Mouse (Mus musculus): ENCODE measurements at regions not wholly inside any gene's neighbourhood (a gene's known extent, or its start where the extent isn't known, plus 50 kb on each side); places are given as distances from the start of the nearest gene placed in this dataset.

DNA sequence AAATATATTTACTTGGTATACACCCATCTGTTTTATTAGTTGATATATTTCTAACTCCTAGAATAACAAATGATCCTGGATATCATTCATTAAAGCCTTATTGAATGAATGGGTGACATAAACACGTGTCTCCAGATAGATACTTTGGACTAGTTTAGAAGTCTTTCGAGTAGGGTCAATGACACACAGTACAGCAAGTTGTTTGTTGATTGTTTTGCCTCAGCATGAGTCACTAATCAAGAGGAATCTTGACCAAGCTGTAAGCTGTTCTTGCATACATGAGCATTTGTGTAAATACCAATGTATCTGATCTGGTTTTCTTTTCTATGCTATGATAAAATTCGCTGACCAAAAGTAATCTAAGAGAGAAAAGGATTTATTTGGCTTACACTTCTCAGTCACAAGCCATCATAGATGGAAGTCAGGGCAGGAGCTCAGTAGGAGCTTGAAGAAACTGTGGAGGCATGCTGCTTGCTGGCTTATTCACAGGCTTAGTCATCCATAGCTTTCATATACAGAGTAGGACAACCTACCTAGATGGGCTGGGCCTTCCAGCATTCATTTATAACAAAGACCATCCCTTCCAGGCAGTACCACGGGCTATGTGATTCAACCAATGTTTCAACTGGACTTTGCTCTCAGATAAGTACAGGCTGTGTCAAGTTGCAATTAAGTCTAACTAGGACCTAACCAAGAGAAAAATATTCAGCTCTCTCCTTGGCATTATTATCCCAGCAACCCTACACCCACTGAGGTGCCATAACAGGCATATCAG, 192.5 kb downstream of the Rdh14 start:
- H3K27ac ChIP-seq (ENCODE audit: insufficient read depth, low read depth): no peak overlapping the region
- H3K27me3 ChIP-seq (replicated peaks): no peaks in the 10 kb centered on the region
- in situ Hi-C loops (cut with MboI; ENCODE audit: low pct_ligation_motif_present, low pct_unique_long_range_greater_than_20kb, low sequenced_read_pairs): loop anchor here (25.0 kb wide), 1 partner anchor 754 kb away; no protein-coding TSS in a partner anchor
- no peaks in the 10 kb centered on the region for H3K79me2 ChIP-seq (replicated peaks; ENCODE audit: control insufficient read depth, extremely low read depth, insufficient read depth, poor library complexity, severe bottlenecking)
- H3K9ac ChIP-seq (ENCODE audit: insufficient read depth, low read depth): no peak overlapping the region
- H3K9me3 ChIP-seq (replicated peaks; ENCODE audit: low read length): no peaks in the 10 kb centered on the region
- no peak for TF ChIP-seq E2F4 (IDR thresholded peaks at IDR 0.05; ENCODE audit: insufficient replicate concordance, low read depth, low read length)
- TF ChIP-seq JUN (IDR thresholded peaks at IDR 0.05; ENCODE audit: insufficient read depth, low read depth, low read length): no peak
- TF ChIP-seq MAX (IDR thresholded peaks at IDR 0.05; ENCODE audit: low read length): no peak
- TF ChIP-seq ETS1 (conservative IDR thresholded peaks at IDR 0.05; ENCODE audit: low read depth, low read length): no peak
- no peak for TF ChIP-seq ELF1 (IDR thresholded peaks at IDR 0.05; ENCODE audit: low read depth, low read length)
- no peak for TF ChIP-seq BHLHE40 (IDR thresholded peaks at IDR 0.05; ENCODE audit: low read depth, low read length)
- TF ChIP-seq POLR2A (IDR thresholded peaks at IDR 0.05; ENCODE audit: low read depth, low read length): no peak
- no peak for TF ChIP-seq ZC3H11A (IDR thresholded peaks at IDR 0.05; ENCODE audit: low read depth, low read length)
- TF ChIP-seq USF1 (IDR thresholded peaks at IDR 0.05; ENCODE audit: low read depth, low read length): no peak
- no peak for TF ChIP-seq SMC3 (IDR thresholded peaks at IDR 0.05; ENCODE audit: low read depth, low read length)
- TF ChIP-seq CHD1 (IDR thresholded peaks at IDR 0.05; ENCODE audit: low read depth, low read length): no peak
- TF ChIP-seq JUND (conservative IDR thresholded peaks at IDR 0.05; ENCODE audit: low read depth, low read length): no peak
- no peak for TF ChIP-seq CHD2 (IDR thresholded peaks at IDR 0.05; ENCODE audit: low read length)
- no peak for TF ChIP-seq CTCF (conservative IDR thresholded peaks at IDR 0.05 in 1 of 2, IDR thresholded peaks at IDR 0.05 in 1 of 2; ENCODE audit: low read depth in 2 of 2, low read length in 2 of 2)
- TF ChIP-seq ZMIZ1 (IDR thresholded peaks at IDR 0.05; ENCODE audit: low read depth, low read length): no peak
- TF ChIP-seq GABPA (IDR thresholded peaks at IDR 0.05; ENCODE audit: insufficient replicate concordance, low read depth, low read length): no peak
- TF ChIP-seq HCFC1 (IDR thresholded peaks at IDR 0.05; ENCODE audit: low read depth, low read length): no peak
- no peak for TF ChIP-seq ZNF384 (IDR thresholded peaks at IDR 0.05; ENCODE audit: low read depth, low read length)
- no peak for TF ChIP-seq SIN3A (IDR thresholded peaks at IDR 0.05; ENCODE audit: low read length)
- no peak for TF ChIP-seq USF2 (conservative IDR thresholded peaks at IDR 0.05; ENCODE audit: low read depth, low read length)
- dilution Hi-C loops (cut with MboI; ENCODE audit: extremely low pct_ligation_motif_present, extremely low pct_unique_long_range_greater_than_20kb, low sequenced_read_pairs): no loop called here
- no peak overlapping the region for H3K4me3 ChIP-seq (replicated peaks in 1 of 3; ENCODE audit: low read depth in 2 of 3, low read length in 2 of 3, poor library complexity in 1 of 3)
- DNase-seq (ENCODE audit: extremely low read depth): no peak
- H3K4me2 ChIP-seq (ENCODE audit: insufficient read depth, low read depth, poor library complexity, severe bottlenecking): no peak overlapping the region
- H3K36me3 ChIP-seq (replicated peaks in 1 of 2; ENCODE audit: control insufficient read depth in 1 of 2, insufficient read depth in 1 of 2, low read length in 1 of 2): no peaks in the 10 kb centered on the region
- H3K4me1 ChIP-seq (ENCODE audit: control insufficient read depth in 1 of 2, insufficient read depth in 2 of 2): no peaks in the 10 kb centered on the region

DNA sequence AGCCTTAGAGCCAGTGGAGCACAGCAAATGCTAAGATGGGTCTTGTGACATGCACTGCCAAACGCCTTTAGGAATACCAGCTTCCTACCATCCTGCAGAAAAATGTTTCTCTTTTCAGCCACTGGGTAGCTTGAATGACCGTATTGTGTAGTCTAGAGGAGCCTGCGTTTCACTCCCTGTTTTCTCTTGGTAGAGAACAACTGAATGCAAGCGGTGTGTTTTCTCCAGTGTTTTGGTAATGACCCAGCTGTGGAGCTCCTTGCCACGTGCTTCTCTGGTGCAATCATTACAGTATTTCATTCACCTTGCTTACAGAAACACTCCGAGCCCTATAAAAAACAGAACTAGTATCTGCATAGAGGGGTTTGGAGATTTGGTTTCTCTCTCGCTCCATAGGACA, 193.5 kb downstream of the Rdh14 start:
- in situ Hi-C loops (cut with MboI; ENCODE audit: low pct_ligation_motif_present, low pct_unique_long_range_greater_than_20kb, low sequenced_read_pairs) (loop anchor here (25.0 kb wide), 1 partner anchor 753 kb away; no protein-coding TSS in a partner anchor), dilution Hi-C loops (cut with MboI; ENCODE audit: extremely low pct_ligation_motif_present, extremely low pct_unique_long_range_greater_than_20kb, low sequenced_read_pairs) (no loop called here)
- DNase-seq (ENCODE audit: extremely low read depth): no peak
- Histone ChIP-seq H3K27me3 (replicated peaks) (no peaks in the 10 kb centered on the region), H3K27ac (ENCODE audit: insufficient read depth, low read depth) (no peak overlapping the region), H3K4me1 (ENCODE audit: control insufficient read depth in 1 of 2, insufficient read depth in 2 of 2) (no peaks in the 10 kb centered on the region), H3K36me3 (replicated peaks in 1 of 2; ENCODE audit: control insufficient read depth in 1 of 2, insufficient read depth in 1 of 2, low read length in 1 of 2) (no peaks in the 10 kb centered on the region), H3K9me3 (replicated peaks; ENCODE audit: low read length) (no peaks in the 10 kb centered on the region), H3K4me3 (replicated peaks in 1 of 3; ENCODE audit: low read depth in 2 of 3, low read length in 2 of 3, poor library complexity in 1 of 3) (no peak overlapping the region), H3K4me2 (ENCODE audit: insufficient read depth, low read depth, poor library complexity, severe bottlenecking) (no peak overlapping the region), H3K9ac (ENCODE audit: insufficient read depth, low read depth) (no peak overlapping the region), H3K79me2 (replicated peaks; ENCODE audit: control insufficient read depth, extremely low read depth, insufficient read depth, poor library complexity, severe bottlenecking) (no peaks in the 10 kb centered on the region)
- no peak for TF ChIP-seq UBTF (IDR thresholded peaks at IDR 0.05; ENCODE audit: low read depth, low read length)

Measured in CH12.LX (cell line).